Mouse (Mus musculus): Measurements from ENCODE around the gene Tspan18. TPM values are rescaled to one million over a fixed set of nuclear protein-coding genes. Genes with fewer than 3 reads are reported as not detected.

Gene Tspan18
- polyA plus RNA-seq, 1 experiment = 0.06 TPM

DNA sequence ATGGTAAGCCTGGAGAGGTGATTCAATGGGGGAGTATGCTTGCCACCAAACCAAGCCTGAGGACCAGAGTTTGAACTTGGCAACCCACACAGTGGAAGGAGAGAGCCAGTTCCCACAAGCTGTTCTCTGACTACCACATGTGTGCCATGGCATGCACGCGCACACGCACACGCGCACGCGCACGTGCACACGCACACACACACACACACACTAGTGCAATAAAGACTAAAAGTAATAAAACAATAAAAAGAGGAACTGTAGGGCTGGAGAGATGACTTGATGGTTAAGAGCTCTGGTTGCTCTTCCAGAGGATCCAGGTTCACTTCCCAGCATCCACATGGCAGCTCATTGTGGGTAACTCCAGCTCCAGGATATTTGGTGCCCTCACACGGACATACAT lies 38.6 kb upstream of the Tspan18 start:
- H3ac ChIP-seq (ENCODE audit: control insufficient read depth, insufficient read length, low read depth) = no peak overlapping the region
- no peak for TF ChIP-seq FOSL1 (IDR thresholded peaks at IDR 0.05; ENCODE audit: insufficient read depth, low read length, poor library complexity, severe bottlenecking)
- TF ChIP-seq MYOG (IDR thresholded peaks at IDR 0.05; ENCODE audit: control insufficient read depth, extremely low read depth, insufficient read length) = no peak
- no peak for TF ChIP-seq CTCF (IDR thresholded peaks at IDR 0.05; ENCODE audit: control insufficient read depth, insufficient read depth, insufficient read length)
- TF ChIP-seq CEBPB (IDR thresholded peaks at IDR 0.05; ENCODE audit: low read depth) = no peak
- TF ChIP-seq MAX (IDR thresholded peaks at IDR 0.05) = no peak
- no peaks in the 10 kb centered on the region for H3K79me2 ChIP-seq (ENCODE audit: control insufficient read depth, insufficient read depth)
- H3K79me3 ChIP-seq (ENCODE audit: low read depth) = no peaks in the 10 kb centered on the region
- peaks cover 36% of the 10 kb centered on the region for H3K27me3 ChIP-seq (ENCODE audit: control insufficient read depth, insufficient read depth, insufficient read length)
- H3K4me3 ChIP-seq (ENCODE audit: insufficient read depth, poor library complexity, severe bottlenecking) = no peak overlapping the region
- H3K36me3 ChIP-seq (ENCODE audit: control insufficient read depth, insufficient read depth) = no peaks in the 10 kb centered on the region

DNA sequence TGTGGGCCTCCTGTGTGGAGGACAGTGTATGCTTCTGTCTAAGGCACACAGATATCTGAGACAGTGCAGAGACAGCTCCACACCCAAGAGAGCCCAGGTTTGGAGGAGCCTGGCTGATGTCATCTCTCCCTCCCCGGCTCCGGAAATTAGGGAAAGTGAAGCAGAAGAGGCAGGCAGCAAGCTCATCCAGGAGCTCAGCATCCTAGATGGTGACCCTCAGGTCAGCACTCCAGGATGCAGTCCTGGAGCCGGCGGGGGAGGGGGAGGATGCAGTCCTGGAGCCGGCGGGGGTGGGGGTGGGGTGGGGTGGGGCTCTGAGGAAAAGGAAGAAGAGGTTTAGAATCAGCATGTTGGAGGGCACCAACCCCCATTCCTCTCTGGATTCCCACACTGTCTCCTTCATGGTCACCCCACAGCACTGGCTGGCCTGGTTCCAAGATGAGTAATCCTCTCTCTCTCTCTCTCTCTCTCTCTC lies 37.8 kb upstream of the Tspan18 start:
- Histone ChIP-seq H3K79me2 (ENCODE audit: control insufficient read depth, insufficient read depth) (no peaks in the 10 kb centered on the region), H3K27me3 (ENCODE audit: control insufficient read depth, insufficient read depth, insufficient read length) (peaks cover 41% of the 10 kb centered on the region), H3K79me3 (ENCODE audit: low read depth) (no peaks in the 10 kb centered on the region), H3K36me3 (ENCODE audit: control insufficient read depth, insufficient read depth) (no peaks in the 10 kb centered on the region), H3ac (ENCODE audit: control insufficient read depth, insufficient read length, low read depth) (no peak overlapping the region), H3K4me3 (ENCODE audit: insufficient read depth, poor library complexity, severe bottlenecking) (no peak overlapping the region)
- no peak for TF ChIP-seq MAX (IDR thresholded peaks at IDR 0.05)
- no peak for TF ChIP-seq MYOD1 (IDR thresholded peaks at IDR 0.05; ENCODE audit: control insufficient read depth, insufficient read length, low read depth)

- H3ac ChIP-seq (ENCODE audit: control insufficient read depth, insufficient read length, low read depth) = no peak overlapping the region
- H3K27me3 ChIP-seq (ENCODE audit: control insufficient read depth, insufficient read depth, insufficient read length) = peaks cover 53% of the 10 kb centered on the region
- no peak for TF ChIP-seq USF1 (IDR thresholded peaks at IDR 0.05; ENCODE audit: low read depth)
- TF ChIP-seq MYOG (IDR thresholded peaks at IDR 0.05; ENCODE audit: control insufficient read depth, extremely low read depth, insufficient read length) = no peak
- no peak for TF ChIP-seq MYOD1 (IDR thresholded peaks at IDR 0.05; ENCODE audit: control insufficient read depth, insufficient read length, low read depth)
- TF ChIP-seq FOSL1 (IDR thresholded peaks at IDR 0.05; ENCODE audit: insufficient read depth, low read length, poor library complexity, severe bottlenecking) = no peak
- no peak for TF ChIP-seq CEBPB (IDR thresholded peaks at IDR 0.05; ENCODE audit: low read depth)
- H3K36me3 ChIP-seq (ENCODE audit: control insufficient read depth, insufficient read depth) = no peaks in the 10 kb centered on the region
- H3K4me3 ChIP-seq (ENCODE audit: insufficient read depth, poor library complexity, severe bottlenecking) = no peak overlapping the region
- no peaks in the 10 kb centered on the region for H3K79me2 ChIP-seq (ENCODE audit: control insufficient read depth, insufficient read depth)
- H3K79me3 ChIP-seq (ENCODE audit: low read depth) = no peaks in the 10 kb centered on the region
Measured at GRCm38 (mm10) chr2:93368954-93369353, 34.6 kb upstream of the Tspan18 start.

- Histone ChIP-seq H3K79me2 (ENCODE audit: control insufficient read depth, insufficient read depth) (no peaks in the 10 kb centered on the region), H3K79me3 (ENCODE audit: low read depth) (no peaks in the 10 kb centered on the region), H3K36me3 (ENCODE audit: control insufficient read depth, insufficient read depth) (no peaks in the 10 kb centered on the region), H3K4me3 (ENCODE audit: insufficient read depth, poor library complexity, severe bottlenecking) (no peak overlapping the region), H3ac (ENCODE audit: control insufficient read depth, insufficient read length, low read depth) (no peak overlapping the region), H3K27me3 (ENCODE audit: control insufficient read depth, insufficient read depth, insufficient read length) (peaks cover 56% of the 10 kb centered on the region)
- no peak for TF ChIP-seq CTCF (IDR thresholded peaks at IDR 0.05; ENCODE audit: control insufficient read depth, insufficient read depth, insufficient read length)
- TF ChIP-seq MYOG (IDR thresholded peaks at IDR 0.05; ENCODE audit: control insufficient read depth, extremely low read depth, insufficient read length) = no peak
- no peak for TF ChIP-seq FOSL1 (IDR thresholded peaks at IDR 0.05; ENCODE audit: insufficient read depth, low read length, poor library complexity, severe bottlenecking)
- TF ChIP-seq USF1 (IDR thresholded peaks at IDR 0.05; ENCODE audit: low read depth) = no peak
- no peak for TF ChIP-seq MYOD1 (IDR thresholded peaks at IDR 0.05; ENCODE audit: control insufficient read depth, insufficient read length, low read depth)
- no peak for TF ChIP-seq CEBPB (IDR thresholded peaks at IDR 0.05; ENCODE audit: low read depth)
Measured at GRCm38 (mm10) chr2:93367962-93368361, 33.7 kb upstream of the Tspan18 start.

GRCm38 (mm10) chr2:93365411-93365810 lies 31.1 kb upstream of the Tspan18 start:
- TF ChIP-seq MYOD1 (IDR thresholded peaks at IDR 0.05; ENCODE audit: control insufficient read depth, insufficient read length, low read depth) = no peak
- TF ChIP-seq CEBPB (IDR thresholded peaks at IDR 0.05; ENCODE audit: low read depth) = no peak
- H3K79me3 ChIP-seq (ENCODE audit: low read depth) = no peaks in the 10 kb centered on the region
- H3K36me3 ChIP-seq (ENCODE audit: control insufficient read depth, insufficient read depth) = no peaks in the 10 kb centered on the region
- no peak overlapping the region for H3K4me3 ChIP-seq (ENCODE audit: insufficient read depth, poor library complexity, severe bottlenecking)
- peaks cover 52% of the 10 kb centered on the region for H3K27me3 ChIP-seq (ENCODE audit: control insufficient read depth, insufficient read depth, insufficient read length)
- no peak overlapping the region for H3ac ChIP-seq (ENCODE audit: control insufficient read depth, insufficient read length, low read depth)
- no peaks in the 10 kb centered on the region for H3K79me2 ChIP-seq (ENCODE audit: control insufficient read depth, insufficient read depth)

GRCm38 (mm10) chr2:93364951-93365350 lies 30.6 kb upstream of the Tspan18 start:
- TF ChIP-seq MAX (IDR thresholded peaks at IDR 0.05) = no peak
- TF ChIP-seq CEBPB (IDR thresholded peaks at IDR 0.05; ENCODE audit: low read depth) = no peak
- TF ChIP-seq MYOD1 (IDR thresholded peaks at IDR 0.05; ENCODE audit: control insufficient read depth, insufficient read length, low read depth) = no peak
- no peak for TF ChIP-seq MYOG (IDR thresholded peaks at IDR 0.05; ENCODE audit: control insufficient read depth, extremely low read depth, insufficient read length)
- no peak for TF ChIP-seq CTCF (IDR thresholded peaks at IDR 0.05; ENCODE audit: control insufficient read depth, insufficient read depth, insufficient read length)
- TF ChIP-seq FOSL1 (IDR thresholded peaks at IDR 0.05; ENCODE audit: insufficient read depth, low read length, poor library complexity, severe bottlenecking) = no peak
- TF ChIP-seq USF1 (IDR thresholded peaks at IDR 0.05; ENCODE audit: low read depth) = no peak
- Histone ChIP-seq H3K36me3 (ENCODE audit: control insufficient read depth, insufficient read depth) (no peaks in the 10 kb centered on the region), H3K79me2 (ENCODE audit: control insufficient read depth, insufficient read depth) (no peaks in the 10 kb centered on the region), H3K79me3 (ENCODE audit: low read depth) (no peaks in the 10 kb centered on the region), H3ac (ENCODE audit: control insufficient read depth, insufficient read length, low read depth) (no peak overlapping the region), H3K4me3 (ENCODE audit: insufficient read depth, poor library complexity, severe bottlenecking) (no peak overlapping the region), H3K27me3 (ENCODE audit: control insufficient read depth, insufficient read depth, insufficient read length) (peaks cover 52% of the 10 kb centered on the region)

Measured in C2C12 (cell line).